Mouse (Mus musculus): ENCODE data around the gene Elp6. TPM values are rescaled to one million over a fixed set of nuclear protein-coding genes. Genes with fewer than 3 reads are reported as not detected.

Gene Elp6
- polyA plus RNA-seq, 1 experiment: 5.1 TPM

- H3K27ac ChIP-seq (ENCODE audit: control insufficient read depth, insufficient read depth, low read depth, low read length): no peak overlapping the region
- no peak overlapping the region for H3K4me3 ChIP-seq (ENCODE audit: control insufficient read depth, low read depth, low read length)
- no peak for TF ChIP-seq CTCF (IDR thresholded peaks at IDR 0.05; ENCODE audit: control insufficient read depth, insufficient read depth, insufficient replicate concordance, low read depth, low read length)
- TF ChIP-seq POLR2A (IDR thresholded peaks at IDR 0.05; ENCODE audit: control insufficient read depth, low read depth, low read length): no peak
- H3K36me3 ChIP-seq (ENCODE audit: control insufficient read depth, insufficient read depth, low read length): no peaks in the 10 kb centered on the region
- no peaks in the 10 kb centered on the region for H3K4me1 ChIP-seq (ENCODE audit: control insufficient read depth, insufficient read depth, low read length)
- H3K27me3 ChIP-seq (ENCODE audit: control insufficient read depth, insufficient read depth, low read length): no peaks in the 10 kb centered on the region
These were observed 47.1 kb downstream of the Elp6 start for GRCm38 (mm10) chr9:110351932-110352632.

- no peak overlapping the region for H3K4me3 ChIP-seq (ENCODE audit: control insufficient read depth, low read depth, low read length)
- H3K27ac ChIP-seq (ENCODE audit: control insufficient read depth, insufficient read depth, low read depth, low read length): no peak overlapping the region
- H3K4me1 ChIP-seq (ENCODE audit: control insufficient read depth, insufficient read depth, low read length): no peaks in the 10 kb centered on the region
- no peaks in the 10 kb centered on the region for H3K27me3 ChIP-seq (ENCODE audit: control insufficient read depth, insufficient read depth, low read length)
- no peaks in the 10 kb centered on the region for H3K36me3 ChIP-seq (ENCODE audit: control insufficient read depth, insufficient read depth, low read length)
- TF ChIP-seq POLR2A (IDR thresholded peaks at IDR 0.05; ENCODE audit: control insufficient read depth, low read depth, low read length) (no peak), CTCF (IDR thresholded peaks at IDR 0.05; ENCODE audit: control insufficient read depth, insufficient read depth, insufficient replicate concordance, low read depth, low read length) (no peak)
These were observed 53.4 kb downstream of the Elp6 start for GRCm38 (mm10) chr9:110358341-110358740.

- Histone ChIP-seq H3K4me3 (ENCODE audit: control insufficient read depth, low read depth, low read length) (no peak overlapping the region), H3K4me1 (ENCODE audit: control insufficient read depth, insufficient read depth, low read length) (no peaks in the 10 kb centered on the region; the same call in 1 of the 2 replicates), H3K27me3 (ENCODE audit: control insufficient read depth, insufficient read depth, low read length) (no peaks in the 10 kb centered on the region), H3K27ac (ENCODE audit: control insufficient read depth, insufficient read depth, low read depth, low read length) (no peak overlapping the region), H3K36me3 (ENCODE audit: control insufficient read depth, insufficient read depth, low read length) (no peaks in the 10 kb centered on the region)
- TF ChIP-seq CTCF (IDR thresholded peaks at IDR 0.05; ENCODE audit: control insufficient read depth, insufficient read depth, insufficient replicate concordance, low read depth, low read length) (no peak), POLR2A (IDR thresholded peaks at IDR 0.05; ENCODE audit: control insufficient read depth, low read depth, low read length) (no peak)
These were observed 56.3 kb downstream of the Elp6 start for GRCm38 (mm10) chr9:110361299-110361698.

- Histone ChIP-seq H3K27me3 (ENCODE audit: control insufficient read depth, insufficient read depth, low read length) (no peaks in the 10 kb centered on the region), H3K4me1 (ENCODE audit: control insufficient read depth, insufficient read depth, low read length) (no peaks in the 10 kb centered on the region; the same call in 1 of the 2 replicates), H3K36me3 (ENCODE audit: control insufficient read depth, insufficient read depth, low read length) (no peaks in the 10 kb centered on the region), H3K4me3 (ENCODE audit: control insufficient read depth, low read depth, low read length) (no peak overlapping the region), H3K27ac (ENCODE audit: control insufficient read depth, insufficient read depth, low read depth, low read length) (no peak overlapping the region)
- TF ChIP-seq CTCF (IDR thresholded peaks at IDR 0.05; ENCODE audit: control insufficient read depth, insufficient read depth, insufficient replicate concordance, low read depth, low read length) (no peak), POLR2A (IDR thresholded peaks at IDR 0.05; ENCODE audit: control insufficient read depth, low read depth, low read length) (no peak)
These were observed 57.4 kb downstream of the Elp6 start for GRCm38 (mm10) chr9:110362337-110362736.

GRCm38 (mm10) chr9:110366746-110367145 lies 61.8 kb downstream of the Elp6 start:
- Histone ChIP-seq H3K27me3 (ENCODE audit: control insufficient read depth, insufficient read depth, low read length) (no peaks in the 10 kb centered on the region), H3K4me3 (ENCODE audit: control insufficient read depth, low read depth, low read length) (no peak overlapping the region), H3K27ac (ENCODE audit: control insufficient read depth, insufficient read depth, low read depth, low read length) (peak overlapping the region; percentile 32), H3K4me1 (ENCODE audit: control insufficient read depth, insufficient read depth, low read length) (no peaks in the 10 kb centered on the region; the same call in 1 of the 2 replicates), H3K36me3 (ENCODE audit: control insufficient read depth, insufficient read depth, low read length) (no peaks in the 10 kb centered on the region)
- TF ChIP-seq POLR2A (IDR thresholded peaks at IDR 0.05; ENCODE audit: control insufficient read depth, low read depth, low read length) (no peak), CTCF (IDR thresholded peaks at IDR 0.05; ENCODE audit: control insufficient read depth, insufficient read depth, insufficient replicate concordance, low read depth, low read length) (no peak)

GRCm38 (mm10) chr9:110369860-110370259 lies 64.9 kb downstream of the Elp6 start:
- no peak for TF ChIP-seq CTCF (IDR thresholded peaks at IDR 0.05; ENCODE audit: control insufficient read depth, insufficient read depth, insufficient replicate concordance, low read depth, low read length)
- no peaks in the 10 kb centered on the region for H3K36me3 ChIP-seq (ENCODE audit: control insufficient read depth, insufficient read depth, low read length)

More at GRCm38 (mm10) chr9:110369860-110370259, 64.9 kb downstream of the Elp6 start:
- Histone ChIP-seq H3K4me1 (ENCODE audit: control insufficient read depth, insufficient read depth, low read length) (no peaks in the 10 kb centered on the region), H3K27ac (ENCODE audit: control insufficient read depth, insufficient read depth, low read depth, low read length) (no peak overlapping the region), H3K4me3 (ENCODE audit: control insufficient read depth, low read depth, low read length) (no peak overlapping the region), H3K27me3 (ENCODE audit: control insufficient read depth, insufficient read depth, low read length) (no peaks in the 10 kb centered on the region)

Other genes with a start within 250 kb of the Elp6 start
- gene Smarcc1, start 187.5 kb upstream of the Elp6 start, polyA plus RNA-seq (2012; rRNA removed): 13.6 and 14.8 TPM in 2 replicates
- gene Dhx30, start 187.3 kb upstream of the Elp6 start, polyA plus RNA-seq (2012; rRNA removed): 160 and 190 TPM in 2 replicates
- 1.6 and 2.0 TPM in 2 replicates for gene Cspg5, start 61.4 kb upstream of the Elp6 start, polyA plus RNA-seq (2012; rRNA removed)
- gene Scap, start 28.1 kb downstream of the Elp6 start, polyA plus RNA-seq (2012; rRNA removed): 10.8 and 13.3 TPM in 2 replicates
- gene Ptpn23, start 103.0 kb downstream of the Elp6 start, polyA plus RNA-seq (2012; rRNA removed): 28.4 and 32.3 TPM in 2 replicates
- not detected in 2 replicates for gene Ngp, start 114.6 kb downstream of the Elp6 start, polyA plus RNA-seq (2012; rRNA removed)
- gene Klhl18, start 171.5 kb downstream of the Elp6 start, polyA plus RNA-seq (2012; rRNA removed): 11.5 TPM in 2 replicates
- gene Kif9, start 171.8 kb downstream of the Elp6 start, polyA plus RNA-seq (2012; rRNA removed): 122 and 131 TPM in 2 replicates
- 33.1 and 34.8 TPM in 2 replicates for gene Setd2, start 227.4 kb downstream of the Elp6 start, polyA plus RNA-seq (2012; rRNA removed)